Mouse (Mus musculus): ENCODE measurements at regions not wholly inside any gene's neighbourhood (a gene's known extent, or its start where the extent isn't known, plus 50 kb on each side); places are given as distances from the start of the nearest gene placed in this dataset.

GRCm38 (mm10) chr17:67509091-67509618, 123.4 kb downstream of the Lrrc30 start:
- no peak for TF ChIP-seq GATA1 (IDR thresholded peaks at IDR 0.05; ENCODE audit: low read length)
- TF ChIP-seq TAL1 (IDR thresholded peaks at IDR 0.05; ENCODE audit: low read length): no peak

Measured in erythroblast, embryonic 14.5 days (primary cell).